Mouse (Mus musculus) lung, postnatal 14 days (tissue): Measurements from ENCODE around the gene Zfp318.

Experiments used
- DNase-seq: peaks from one replicate; pipeline ENCODE4 v3.0.0; 2021

Gene Zfp318

DNA sequence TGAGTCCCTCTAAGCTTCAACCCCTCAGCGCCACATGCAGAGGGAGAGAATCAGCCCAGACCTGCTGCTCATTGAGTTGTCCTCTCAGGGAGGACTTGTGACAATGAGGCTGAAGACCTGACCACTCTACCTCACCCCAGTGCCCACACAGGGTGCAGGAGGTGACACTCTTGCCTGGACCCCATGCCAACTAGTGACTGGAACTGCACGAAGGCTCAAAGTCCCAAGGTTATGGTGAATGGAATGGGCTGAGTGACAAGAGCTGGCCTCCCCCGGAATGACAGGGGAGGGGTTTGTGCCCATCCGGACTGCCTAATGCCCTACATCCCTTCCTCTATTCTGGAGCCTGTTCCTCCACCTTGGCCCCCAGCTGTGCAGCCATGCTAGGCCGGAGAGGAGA is 69.2 kb downstream of the Zfp318 start:
- DNase-seq: no peak

GRCm38 (mm10) chr17:46453302-46453948 is 69.9 kb downstream of the Zfp318 start:
- no peak for DNase-seq

GRCm38 (mm10) chr17:46453970-46454411 is 70.5 kb downstream of the Zfp318 start:
- no peak for DNase-seq

- DNase-seq: no peak
These were observed 71.0 kb downstream of the Zfp318 start for GRCm38 (mm10) chr17:46454539-46454938.

- DNase-seq: peak; percentile 48
These were observed 71.7 kb downstream of the Zfp318 start for GRCm38 (mm10) chr17:46455110-46455691.

- DNase-seq: peak; percentile 57
These were observed 74.3 kb downstream of the Zfp318 start for GRCm38 (mm10) chr17:46457791-46458190.

- no peak for DNase-seq
These were observed 74.9 kb downstream of the Zfp318 start for GRCm38 (mm10) chr17:46458439-46458838.

GRCm38 (mm10) chr17:46460673-46461072 is 77.1 kb downstream of the Zfp318 start:
- DNase-seq: no peak

- DNase-seq: no peak
These were observed 77.8 kb downstream of the Zfp318 start for GRCm38 (mm10) chr17:46461347-46461746.

DNA sequence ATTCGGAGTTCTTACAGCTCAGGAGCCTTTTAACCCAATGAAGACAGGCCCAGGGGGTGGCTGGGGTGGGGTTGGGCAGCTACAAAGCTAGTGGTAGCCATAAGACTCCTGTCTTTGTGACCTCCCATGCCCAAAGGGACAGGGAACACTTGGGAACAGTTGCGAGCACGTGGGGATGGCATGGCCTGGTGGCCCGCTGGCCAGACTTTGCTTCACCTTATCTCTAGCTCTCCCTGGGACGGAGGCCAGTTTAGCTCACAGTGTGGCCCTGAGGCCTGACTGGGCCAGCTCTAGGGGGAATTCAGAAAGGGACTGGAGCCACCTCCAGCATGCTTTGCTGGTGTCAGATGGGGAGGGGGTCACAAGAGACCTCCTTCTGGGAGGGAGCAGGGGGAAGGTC is 78.7 kb downstream of the Zfp318 start:
- DNase-seq: no peak

GRCm38 (mm10) chr17:46467830-46468229 is 84.3 kb downstream of the Zfp318 start:
- DNase-seq: no peak
